Mouse (Mus musculus) layer of hippocampus, adult 18-20 months (tissue): Measurements from ENCODE around the gene A630095N17Rik. TPM values are rescaled to one million over a fixed set of nuclear protein-coding genes. Genes with fewer than 3 reads are reported as not detected.

Experiments used
- DNase-seq, 2 experiments: peaks; one replicate each; pipeline ENCODE4 v3.0.0; 2022; ENCODE audit warnings: low spot score in 2 of 2
- microRNA-seq, 2 experiments: library from miRNA; unstranded; fragments of <30 nt; microRNA quantifications; one replicate each; pipeline ENCODE4 v1.2.0; 2021
- total RNA-seq, 2 experiments: library from RNA; stranded (reverse); gene quantifications; 2 replicates each; pipeline ENCODE4 v1.2.3; 2021

The A630095N17Rik gene
- total RNA-seq, 2 experiments from 2014 or later, result not detected

- DNase-seq, result peak in 1 of 2 experiments; percentile 39
Measured at GRCm38 (mm10) chr1:75179334-75180104, 52.4 kb downstream of the A630095N17Rik start.

Small RNA genes within 50 kb of the gene (microRNA-seq; reads per million reads assigned to microRNA genes)
- gene Gm27943, result 0 reads per million in 2 experiments

Other genes with a start within 250 kb of the A630095N17Rik start
- gene Nhej1, start 106.9 kb downstream of the A630095N17Rik start, total RNA-seq, result 1 to 10 TPM; 1.7 to 2.6 TPM
- gene Slc23a3, start 98.2 kb downstream of the A630095N17Rik start, total RNA-seq, result under 1 TPM; 0.15 to 0.47 TPM
- gene Cnppd1, start 89.4 kb downstream of the A630095N17Rik start, total RNA-seq, result 10 to 100 TPM; 29.3 to 31.7 TPM
- gene Retreg2, start 89.3 kb downstream of the A630095N17Rik start, total RNA-seq, result 100 to 1,000 TPM; 183 to 185 TPM
- 10 to 100 TPM; 35.1 to 38.9 TPM for gene Zfand2b, start 63.5 kb downstream of the A630095N17Rik start, total RNA-seq
- 10 to 100 TPM; 26.8 to 30.3 TPM for gene Abcb6, start 51.7 kb downstream of the A630095N17Rik start, total RNA-seq
- gene Ankzf1, start 40.0 kb downstream of the A630095N17Rik start, total RNA-seq, result 10 to 100 TPM; 26.1 to 26.8 TPM
- gene Atg9a, start 39.9 kb downstream of the A630095N17Rik start, total RNA-seq, result 100 to 1,000 TPM; 108 to 115 TPM
- gene Glb1l, start 21.3 kb downstream of the A630095N17Rik start, total RNA-seq, result 10 to 100 TPM; 12.0 to 13.4 TPM
- 10 to 100 TPM; 77.3 to 86.6 TPM for gene Stk16, start 21.3 kb downstream of the A630095N17Rik start, total RNA-seq
- gene Tuba4a, start 12.2 kb downstream of the A630095N17Rik start, total RNA-seq, result 100 to 1,000 TPM; 524 to 572 TPM
- gene Dnajb2, start 4.3 kb upstream of the A630095N17Rik start, total RNA-seq, result 100 to 1,000 TPM in 1 of 2 experiments, 10 to 100 TPM in 1; 93.4 to 100 TPM
- 100 to 1,000 TPM; 399 to 401 TPM for gene Ptprn, start 32.4 kb upstream of the A630095N17Rik start, total RNA-seq
- 100 to 1,000 TPM; 104 to 114 TPM for gene Resp18, start 46.3 kb upstream of the A630095N17Rik start, total RNA-seq
- gene Dnpep, start 85.9 kb upstream of the A630095N17Rik start, total RNA-seq, result 10 to 100 TPM; 49.2 to 50.0 TPM
- gene Des, start 128.2 kb upstream of the A630095N17Rik start, total RNA-seq, result under 1 TPM; 0.48 to 0.69 TPM
- gene Speg, start 143.2 kb upstream of the A630095N17Rik start, total RNA-seq, result 100 to 1,000 TPM; 168 to 178 TPM
- 10 to 100 TPM; 66.4 to 69.1 TPM for gene Gmppa, start 203.8 kb upstream of the A630095N17Rik start, total RNA-seq
- 1 to 10 TPM; 7.3 to 8.1 TPM for gene Asic4, start 218.3 kb upstream of the A630095N17Rik start, total RNA-seq
- 10 to 100 TPM; 90.3 to 91.5 TPM for gene Chpf, start 247.2 kb upstream of the A630095N17Rik start, total RNA-seq
- 10 to 100 TPM; 68.6 to 70.6 TPM for gene Tmem198, start 247.4 kb upstream of the A630095N17Rik start, total RNA-seq